Mouse (Mus musculus) brown adipose tissue, adult 24 weeks (tissue): ENCODE measurements around the gene Gtf2h4. TPM values are rescaled to one million over a fixed set of nuclear protein-coding genes. Genes with fewer than 3 reads are reported as not detected.

Experiments used
- H3K27ac ChIP-seq: fragments of 200-500 bp; replicated peaks from 2 replicates; pipeline ENCODE4 v1.5.1; 2012; ENCODE audit warnings: low read depth, mild to moderate bottlenecking, low read length
- H3K4me1 ChIP-seq: fragments of 200-500 bp; 2 replicates; pipeline ENCODE4 v1.6.1; 2012; ENCODE audit warnings: low read length, mixed read lengths; ENCODE audit not compliant: control insufficient read depth, insufficient read depth, insufficient read length
- H3K4me3 ChIP-seq: fragments of 200-500 bp; 2 replicates; pipeline ENCODE4 v1.5.1; 2012; ENCODE audit warnings: low read depth, mild to moderate bottlenecking, low read length, moderate library complexity; ENCODE audit not compliant: insufficient read depth
- polyA plus RNA-seq: library from polyadenylated mRNA; stranded (reverse); fragments of >200 nt; gene quantifications from 2 replicates; pipeline ENCODE4 v1.2.4, GENCODE M21; 2012; ENCODE audit not compliant: missing spikeins, insufficient read depth, insufficient read length

Gtf2h4 gene
- polyA plus RNA-seq, 1 experiment, result 19.0 TPM

- Histone ChIP-seq H3K4me3 (no peak overlapping the region), H3K4me1 (no peaks in the 10 kb centered on the region), H3K27ac (no peak overlapping the region)
Observed at GRCm38 (mm10) chr17:35685061-35685460, 11.5 kb upstream of the Gtf2h4 start.

- no peak overlapping the region for H3K4me3 ChIP-seq
- no peak overlapping the region for H3K27ac ChIP-seq
- no peaks in the 10 kb centered on the region for H3K4me1 ChIP-seq
Observed at GRCm38 (mm10) chr17:35681986-35682385, 8.4 kb upstream of the Gtf2h4 start.

GRCm38 (mm10) chr17:35680591-35680990 lies 7.1 kb upstream of the Gtf2h4 start:
- Histone ChIP-seq H3K4me1 (no peaks in the 10 kb centered on the region), H3K4me3 (no peak overlapping the region), H3K27ac (no peak overlapping the region)

- Histone ChIP-seq H3K27ac (no peak overlapping the region), H3K4me3 (peak overlapping the region; percentile 80), H3K4me1 (no peaks in the 10 kb centered on the region)
Observed at GRCm38 (mm10) chr17:35672527-35672926, 1.0 kb downstream of the Gtf2h4 start.

- 0 out of 2 replicates have a peak, but pooled peaks cover under 1% of the 10 kb centered on the region for H3K4me1 ChIP-seq
- no peak overlapping the region for H3K27ac ChIP-seq
- no peak overlapping the region for H3K4me3 ChIP-seq
Observed at GRCm38 (mm10) chr17:35671846-35672245, 1.7 kb downstream of the Gtf2h4 start.

GRCm38 (mm10) chr17:35669731-35670130 lies 3.8 kb downstream of the Gtf2h4 start:
- Histone ChIP-seq H3K4me3 (no peak overlapping the region), H3K27ac (no peak overlapping the region)

GRCm38 (mm10) chr17:35667334-35668065 lies 6.0 kb downstream of the Gtf2h4 start, which contains the start of gene Vars2:
TSS of gene Vars2 (minus strand) at chr17:35667592.
- peak within 1 kb of the TSS; percentile 51 for H3K27ac ChIP-seq
- peak within 1 kb of the TSS; percentile 95 for H3K4me3 ChIP-seq
- H3K4me1 ChIP-seq, result peaks cover 3% of the 10 kb centered on the region; the same call in 1 of the 2 replicates

More at GRCm38 (mm10) chr17:35669731-35670130, 3.8 kb downstream of the Gtf2h4 start:
- peaks cover 3% of the 10 kb centered on the region; the same call in 1 of the 2 replicates for H3K4me1 ChIP-seq

- peaks cover 3% of the 10 kb centered on the region; the same call in 1 of the 2 replicates for H3K4me1 ChIP-seq
- H3K27ac ChIP-seq, result peak overlapping the region; percentile 51; the same call in 1 of the 2 replicates
- peak overlapping the region; percentile 95 for H3K4me3 ChIP-seq
Observed at GRCm38 (mm10) chr17:35666851-35667256, 6.7 kb downstream of the Gtf2h4 start.

- Histone ChIP-seq H3K4me1 (peaks cover 3% of the 10 kb centered on the region; the same call in 1 of the 2 replicates), H3K4me3 (no peak overlapping the region), H3K27ac (no peak overlapping the region)
Observed at GRCm38 (mm10) chr17:35665957-35666515, 7.5 kb downstream of the Gtf2h4 start.

- H3K27ac ChIP-seq, result no peak overlapping the region
- no peaks in the 10 kb centered on the region for H3K4me1 ChIP-seq
- no peak overlapping the region for H3K4me3 ChIP-seq
Observed at GRCm38 (mm10) chr17:35653086-35653485, 20.5 kb downstream of the Gtf2h4 start.

- H3K4me3 ChIP-seq, result no peak overlapping the region
- no peak overlapping the region for H3K27ac ChIP-seq
- H3K4me1 ChIP-seq, result no peaks in the 10 kb centered on the region
Observed at GRCm38 (mm10) chr17:35649429-35649828, 24.1 kb downstream of the Gtf2h4 start.

- no peak within 1 kb of the TSS for H3K4me3 ChIP-seq
- H3K27ac ChIP-seq, result no peak within 1 kb of the TSS
Observed at GRCm38 (mm10) chr17:35643609-35644236, 29.8 kb downstream of the Gtf2h4 start, which contains the start of gene Mucl3. TSS of gene Mucl3 (minus strand) at chr17:35643695.

GRCm38 (mm10) chr17:35639352-35639751 lies 34.2 kb downstream of the Gtf2h4 start:
- Histone ChIP-seq H3K4me3 (no peak overlapping the region), H3K27ac (no peak overlapping the region), H3K4me1 (no peaks in the 10 kb centered on the region)

More at GRCm38 (mm10) chr17:35643609-35644236, 29.8 kb downstream of the Gtf2h4 start, which contains the start of gene Mucl3:
- no peaks in the 10 kb centered on the region for H3K4me1 ChIP-seq

- no peak overlapping the region for H3K4me3 ChIP-seq
- H3K4me1 ChIP-seq, result no peaks in the 10 kb centered on the region
- H3K27ac ChIP-seq, result no peak overlapping the region
Observed at GRCm38 (mm10) chr17:35638475-35639190, 34.9 kb downstream of the Gtf2h4 start.

- Histone ChIP-seq H3K4me3 (no peak overlapping the region), H3K27ac (no peak overlapping the region), H3K4me1 (no peaks in the 10 kb centered on the region)
Observed at GRCm38 (mm10) chr17:35636363-35636762, 37.2 kb downstream of the Gtf2h4 start.
